Mouse (Mus musculus): ENCODE data around the gene Ier3. TPM values are rescaled to one million over a fixed set of nuclear protein-coding genes. Genes with fewer than 3 reads are reported as not detected.

Ier3 gene
- polyA plus RNA-seq, 1 experiment: 14.8 TPM

DNA sequence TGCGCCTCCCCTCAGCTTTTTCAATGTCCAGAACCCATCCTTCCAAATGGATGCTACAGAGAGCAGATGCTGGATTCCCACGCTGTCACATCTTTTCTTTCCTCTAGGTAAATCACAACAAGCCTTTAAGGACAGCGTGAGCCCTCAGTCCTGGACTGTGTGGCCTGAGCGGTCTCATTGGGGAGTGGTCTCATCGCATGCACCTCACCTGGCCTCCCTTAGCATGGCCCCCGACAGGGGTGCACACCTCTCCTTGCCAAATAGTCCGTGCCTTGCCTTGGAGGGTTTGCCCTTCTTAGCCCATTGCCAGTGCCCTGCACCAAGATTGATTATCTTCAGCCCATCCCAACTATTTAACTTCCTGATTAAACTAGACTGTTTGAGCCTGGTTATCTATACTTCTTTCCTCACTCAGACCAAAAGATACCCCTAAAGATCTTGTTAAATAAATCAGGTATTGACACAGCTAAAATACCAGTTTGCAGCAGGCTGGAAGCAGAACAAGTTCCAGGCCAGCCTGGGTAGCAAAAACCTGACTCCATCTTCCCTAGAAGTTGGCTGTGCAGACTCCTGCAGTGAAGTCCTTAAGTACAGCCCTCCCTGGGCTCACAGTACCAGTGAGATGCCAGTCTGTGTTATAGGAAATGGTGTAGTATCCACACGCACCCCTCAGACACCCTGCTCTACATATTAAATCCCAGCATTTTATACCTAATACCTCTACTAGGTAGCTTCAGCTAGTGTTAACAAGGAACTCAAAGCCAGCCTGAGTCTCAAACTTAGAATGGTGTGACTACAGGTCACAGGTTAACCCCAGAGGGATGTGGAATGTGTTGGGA, 11.1 kb downstream of the Ier3 start:
- TF ChIP-seq GATA1 (IDR thresholded peaks at IDR 0.05; ENCODE audit: low read length): no peak
- TF ChIP-seq TAL1 (IDR thresholded peaks at IDR 0.05; ENCODE audit: low read length): no peak
- peaks cover 95% of the 10 kb centered on the region for H3K36me3 ChIP-seq (ENCODE audit: control insufficient read depth)
- H3K4me3 ChIP-seq (replicated peaks): no peak overlapping the region
- H3K27me3 ChIP-seq (ENCODE audit: control insufficient read depth): no peaks in the 10 kb centered on the region; the same call in 1 of the 2 replicates
- peaks cover 63% of the 10 kb centered on the region for H3K4me1 ChIP-seq (ENCODE audit: control insufficient read depth)
- H3K9me3 ChIP-seq (ENCODE audit: control insufficient read depth, low read length): no peaks in the 10 kb centered on the region; the same call in 1 of the 2 replicates

DNA sequence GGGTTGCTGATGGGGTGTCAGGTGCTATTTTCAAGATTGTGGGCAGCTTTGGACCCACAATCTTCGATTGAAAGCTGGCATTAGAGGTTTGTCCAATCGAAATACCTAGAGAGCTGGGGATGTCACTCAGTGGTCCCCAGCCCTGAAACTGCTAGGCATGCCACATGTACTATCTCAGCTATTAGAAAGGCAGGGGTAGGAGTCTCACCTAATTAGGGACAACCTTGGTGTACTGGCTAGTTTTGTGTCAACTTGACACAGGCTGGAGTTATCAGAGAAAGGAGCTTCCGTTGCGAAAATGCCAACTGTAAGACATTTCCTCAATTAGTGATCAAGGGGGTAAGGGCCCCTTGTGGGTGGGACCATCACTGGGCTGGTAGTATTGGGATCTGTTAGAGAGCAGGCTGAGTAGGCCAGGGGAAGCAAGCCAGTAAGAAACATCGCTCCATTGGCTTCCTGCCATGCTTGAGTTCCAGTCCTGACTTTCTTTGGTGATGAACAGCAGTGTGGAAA, 11.8 kb downstream of the Ier3 start:
- H3K4me1 ChIP-seq (ENCODE audit: control insufficient read depth): peaks cover 64% of the 10 kb centered on the region
- no peaks in the 10 kb centered on the region; the same call in 1 of the 2 replicates for H3K9me3 ChIP-seq (ENCODE audit: control insufficient read depth, low read length)
- TF ChIP-seq GATA1 (IDR thresholded peaks at IDR 0.05; ENCODE audit: low read length) (no peak), TAL1 (IDR thresholded peaks at IDR 0.05; ENCODE audit: low read length) (no peak)
- H3K4me3 ChIP-seq (replicated peaks): no peak overlapping the region
- H3K27me3 ChIP-seq (ENCODE audit: control insufficient read depth): no peaks in the 10 kb centered on the region; the same call in 1 of the 2 replicates
- peaks cover 89% of the 10 kb centered on the region for H3K36me3 ChIP-seq (ENCODE audit: control insufficient read depth)

DNA sequence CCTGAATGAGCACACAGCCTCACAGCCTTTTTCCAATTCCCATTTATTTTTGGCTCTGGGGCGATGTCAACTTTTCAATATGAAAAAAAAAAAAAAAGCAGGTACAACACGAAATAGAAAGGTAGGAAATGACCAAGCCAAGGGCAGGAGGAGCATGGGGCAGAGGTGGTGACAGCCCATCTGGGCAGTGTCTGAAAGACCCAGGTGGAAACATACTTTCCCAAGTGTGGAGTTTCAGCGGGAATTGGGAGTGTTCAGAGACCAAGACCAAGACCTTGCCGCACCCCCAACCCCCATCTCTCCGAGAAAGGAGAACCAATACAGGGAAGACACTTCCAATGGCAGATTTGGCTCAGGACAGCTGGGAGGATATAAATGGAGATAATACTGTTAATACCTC, 12.4 kb downstream of the Ier3 start:
- no peaks in the 10 kb centered on the region; the same call in 1 of the 2 replicates for H3K27me3 ChIP-seq (ENCODE audit: control insufficient read depth)
- H3K9me3 ChIP-seq (ENCODE audit: control insufficient read depth, low read length): no peaks in the 10 kb centered on the region; the same call in 1 of the 2 replicates
- TF ChIP-seq TAL1 (IDR thresholded peaks at IDR 0.05; ENCODE audit: low read length): no peak
- no peak for TF ChIP-seq GATA1 (IDR thresholded peaks at IDR 0.05; ENCODE audit: low read length)
- no peak overlapping the region for H3K4me3 ChIP-seq (replicated peaks)
- H3K36me3 ChIP-seq (ENCODE audit: control insufficient read depth): peaks cover 85% of the 10 kb centered on the region
- H3K4me1 ChIP-seq (ENCODE audit: control insufficient read depth): peaks cover 70% of the 10 kb centered on the region

DNA sequence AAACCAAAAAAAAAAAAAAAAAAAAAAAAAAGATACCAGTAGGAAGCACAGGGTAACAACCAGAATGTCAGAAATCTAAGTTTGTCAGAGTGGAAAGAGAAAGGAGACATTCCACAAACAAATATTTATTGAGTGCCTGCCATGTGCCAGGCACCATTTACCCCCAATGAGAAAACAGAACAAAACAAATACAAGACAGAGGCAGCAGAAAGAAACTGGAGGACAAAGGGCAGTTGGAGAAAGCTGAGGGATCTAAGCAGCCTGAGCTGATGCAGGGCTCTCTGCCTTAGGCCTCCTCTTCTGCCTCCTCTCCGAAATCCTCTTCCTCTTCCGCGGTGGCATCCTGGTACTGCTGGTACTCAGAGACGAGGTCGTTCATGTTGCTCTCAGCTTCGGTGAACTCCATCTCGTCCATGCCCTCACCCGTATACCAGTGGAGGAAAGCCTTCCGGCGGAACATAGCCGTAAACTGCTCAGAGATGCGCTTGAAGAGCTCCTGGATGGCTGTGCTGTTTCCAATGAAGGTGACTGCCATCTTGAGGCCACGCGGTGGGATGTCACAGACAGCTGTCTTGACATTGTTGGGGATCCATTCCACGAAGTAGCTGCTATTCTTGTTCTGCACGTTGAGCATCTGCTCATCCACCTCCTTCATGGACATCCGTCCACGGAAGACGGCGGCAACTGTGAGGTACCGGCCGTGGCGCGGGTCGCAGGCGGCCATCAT, 13.4 kb downstream of the Ier3 start:
- no peaks in the 10 kb centered on the region; the same call in 1 of the 2 replicates for H3K9me3 ChIP-seq (ENCODE audit: control insufficient read depth, low read length)
- H3K4me1 ChIP-seq (ENCODE audit: control insufficient read depth): peaks cover 74% of the 10 kb centered on the region
- peak overlapping the region; percentile 78 for H3K4me3 ChIP-seq (replicated peaks)
- no peaks in the 10 kb centered on the region; the same call in 1 of the 2 replicates for H3K27me3 ChIP-seq (ENCODE audit: control insufficient read depth)
- TF ChIP-seq TAL1 (IDR thresholded peaks at IDR 0.05; ENCODE audit: low read length) (no peak), GATA1 (IDR thresholded peaks at IDR 0.05; ENCODE audit: low read length) (no peak)
- peaks cover 77% of the 10 kb centered on the region for H3K36me3 ChIP-seq (ENCODE audit: control insufficient read depth)

DNA sequence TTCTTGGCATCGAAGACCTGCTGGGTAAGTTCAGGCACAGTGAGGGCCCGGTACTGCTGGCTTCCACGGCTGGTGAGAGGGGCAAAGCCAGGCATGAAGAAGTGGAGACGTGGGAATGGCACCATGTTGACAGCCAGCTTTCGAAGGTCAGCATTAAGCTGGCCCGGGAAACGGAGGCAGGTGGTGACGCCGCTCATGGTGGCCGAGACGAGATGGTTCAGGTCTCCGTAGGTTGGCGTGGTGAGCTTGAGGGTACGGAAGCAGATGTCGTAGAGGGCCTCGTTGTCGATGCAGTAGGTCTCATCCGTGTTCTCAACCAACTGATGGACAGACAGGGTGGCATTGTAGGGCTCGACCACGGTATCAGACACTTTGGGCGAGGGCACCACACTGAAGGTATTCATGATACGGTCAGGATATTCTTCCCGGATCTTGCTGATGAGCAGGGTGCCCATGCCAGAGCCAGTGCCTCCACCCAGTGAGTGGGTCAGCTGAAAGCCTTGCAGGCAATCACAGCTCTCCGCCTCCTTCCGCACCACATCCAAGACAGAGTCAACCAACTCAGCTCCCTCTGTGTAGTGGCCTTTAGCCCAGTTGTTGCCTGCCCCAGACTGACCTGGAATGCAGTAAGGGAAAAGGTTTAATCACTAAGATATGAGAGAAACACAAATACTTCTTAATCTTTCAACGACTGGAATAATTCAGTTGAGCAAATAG, 14.1 kb downstream of the Ier3 start:
- Histone ChIP-seq H3K4me1 (ENCODE audit: control insufficient read depth) (peaks cover 74% of the 10 kb centered on the region), H3K36me3 (ENCODE audit: control insufficient read depth) (peaks cover 69% of the 10 kb centered on the region), H3K4me3 (replicated peaks) (peak overlapping the region; percentile 78), H3K27me3 (ENCODE audit: control insufficient read depth) (no peaks in the 10 kb centered on the region; the same call in 1 of the 2 replicates), H3K9me3 (ENCODE audit: control insufficient read depth, low read length) (no peaks in the 10 kb centered on the region; the same call in 1 of the 2 replicates)
- TF ChIP-seq GATA1 (IDR thresholded peaks at IDR 0.05; ENCODE audit: low read length) (no peak), TAL1 (IDR thresholded peaks at IDR 0.05; ENCODE audit: low read length) (no peak)

DNA sequence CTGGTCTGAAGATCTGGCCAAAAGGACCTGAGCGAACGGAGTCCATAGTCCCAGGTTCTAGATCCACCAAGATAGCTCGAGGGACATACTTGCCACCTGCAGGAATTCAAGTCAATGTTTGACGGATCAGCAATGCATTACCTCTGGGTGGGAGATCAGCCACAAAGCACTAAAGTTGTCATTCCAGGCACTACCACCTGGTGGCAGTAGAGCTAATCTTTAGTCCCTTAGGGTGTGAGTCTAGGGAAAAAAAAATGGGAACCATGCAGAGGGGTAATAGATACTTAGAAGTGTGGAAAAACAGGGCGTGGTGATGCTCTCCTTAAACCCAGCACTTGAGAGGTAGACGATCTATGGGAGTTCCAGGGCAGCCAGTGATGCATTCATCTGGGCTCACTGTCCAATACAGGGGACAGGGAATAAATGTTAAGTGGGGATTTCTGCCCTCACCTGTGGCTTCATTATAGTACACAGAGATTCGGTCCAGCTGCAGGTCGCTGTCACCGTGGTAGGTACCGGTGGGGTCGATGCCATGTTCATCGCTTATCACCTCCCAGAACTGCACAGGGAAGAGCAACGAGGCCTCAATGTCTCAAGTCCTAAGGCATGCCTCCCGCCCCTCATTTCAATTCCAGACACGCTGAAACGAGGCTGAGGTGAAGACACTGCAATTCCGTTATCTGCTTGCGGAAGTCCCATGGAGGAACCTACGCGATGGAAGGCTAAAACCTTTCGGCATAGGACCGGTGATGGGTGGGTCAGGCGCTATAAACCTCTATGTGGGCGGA, 14.9 kb downstream of the Ier3 start:
- Histone ChIP-seq H3K9me3 (ENCODE audit: control insufficient read depth, low read length) (no peaks in the 10 kb centered on the region; the same call in 1 of the 2 replicates), H3K4me3 (replicated peaks) (peak overlapping the region; percentile 78), H3K4me1 (ENCODE audit: control insufficient read depth) (peaks cover 70% of the 10 kb centered on the region), H3K36me3 (ENCODE audit: control insufficient read depth) (peaks cover 61% of the 10 kb centered on the region), H3K27me3 (ENCODE audit: control insufficient read depth) (no peaks in the 10 kb centered on the region; the same call in 1 of the 2 replicates)
- TF ChIP-seq GATA1 (IDR thresholded peaks at IDR 0.05; ENCODE audit: low read length): no peak; the same call in 1 of the 2 replicates
- TF ChIP-seq TAL1 (IDR thresholded peaks at IDR 0.05; ENCODE audit: low read length): no peak

DNA sequence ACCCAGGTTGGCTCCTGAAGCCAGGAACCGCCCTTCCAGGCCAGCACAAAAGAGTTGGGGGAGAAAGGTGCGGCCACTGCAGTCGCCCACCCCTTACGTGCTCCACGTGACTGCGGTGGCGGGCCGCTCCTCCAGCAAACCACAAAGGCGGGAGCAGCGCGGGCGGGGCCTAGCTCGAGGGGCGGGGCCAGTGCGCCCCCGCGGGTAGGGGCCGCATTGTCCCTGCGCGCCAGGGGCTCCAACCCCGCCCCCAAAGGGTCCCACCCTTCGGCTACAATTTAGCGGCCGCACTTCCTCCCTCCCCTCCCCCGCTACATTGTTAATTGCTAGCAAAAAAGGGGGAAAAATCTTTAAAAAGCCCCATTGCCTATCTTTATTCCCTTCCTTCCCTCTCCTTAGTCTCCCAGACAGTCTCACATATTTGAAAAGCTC, 15.5 kb downstream of the Ier3 start:
- Histone ChIP-seq H3K27me3 (ENCODE audit: control insufficient read depth) (no peaks in the 10 kb centered on the region; the same call in 1 of the 2 replicates), H3K36me3 (ENCODE audit: control insufficient read depth) (peaks cover 55% of the 10 kb centered on the region), H3K4me3 (replicated peaks) (peak overlapping the region; percentile 78), H3K4me1 (ENCODE audit: control insufficient read depth) (peaks cover 74% of the 10 kb centered on the region), H3K9me3 (ENCODE audit: control insufficient read depth, low read length) (no peaks in the 10 kb centered on the region; the same call in 1 of the 2 replicates)
- no peak for TF ChIP-seq GATA1 (IDR thresholded peaks at IDR 0.05; ENCODE audit: low read length)
- no peak for TF ChIP-seq TAL1 (IDR thresholded peaks at IDR 0.05; ENCODE audit: low read length)

DNA sequence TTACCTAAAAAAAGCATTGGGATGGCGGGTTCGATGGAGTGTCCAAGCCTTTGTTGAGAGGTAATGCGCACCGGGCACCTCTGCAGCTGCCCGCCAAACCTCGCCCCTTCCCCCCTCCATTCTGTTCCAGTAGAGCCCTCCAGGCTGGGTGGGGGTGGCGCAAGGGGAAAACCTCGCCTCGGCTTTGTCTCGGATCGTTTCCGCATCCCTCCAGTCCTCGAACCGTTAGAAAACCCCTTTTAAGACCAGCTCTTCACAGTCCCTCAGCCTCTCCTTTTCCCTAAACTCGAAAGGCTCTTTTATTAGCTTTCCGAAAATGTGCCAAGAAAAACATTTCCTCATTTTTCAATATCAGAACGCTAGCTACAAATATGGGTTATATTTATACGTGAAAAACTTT, 16.0 kb downstream of the Ier3 start:
- TF ChIP-seq GATA1 (IDR thresholded peaks at IDR 0.05; ENCODE audit: low read length): no peak
- no peak for TF ChIP-seq TAL1 (IDR thresholded peaks at IDR 0.05; ENCODE audit: low read length)
- no peaks in the 10 kb centered on the region; the same call in 1 of the 2 replicates for H3K9me3 ChIP-seq (ENCODE audit: control insufficient read depth, low read length)
- H3K4me3 ChIP-seq (replicated peaks): peak overlapping the region; percentile 78
- no peaks in the 10 kb centered on the region; the same call in 1 of the 2 replicates for H3K27me3 ChIP-seq (ENCODE audit: control insufficient read depth)
- peaks cover 50% of the 10 kb centered on the region for H3K36me3 ChIP-seq (ENCODE audit: control insufficient read depth)
- H3K4me1 ChIP-seq (ENCODE audit: control insufficient read depth): peaks cover 76% of the 10 kb centered on the region

Measured in erythroblast, embryonic 14.5 days (primary cell).